In genomic region chr13:56703871-56704321, GRCm38 (mm10) we compare ENCODE assay signal across 8 mouse cellular contexts. TPM values are rescaled to one million over a fixed set of nuclear protein-coding genes. Genes with fewer than 3 reads are reported as not detected.
DNase-seq lines count a peak whose midpoint lies in the region; ATAC-seq and TF ChIP-seq lines count a peak whose summit lies in the region.

No protein-coding gene starts in this region.

- peaks cover 24% of the 10 kb centered on the region for H3K4me1 ChIP-seq in liver, adult 2 months (ENCODE audit: control insufficient read depth, insufficient read depth, low read length)
- peaks cover 51% of the 10 kb centered on the region for H3K4me1 ChIP-seq in forebrain, embryonic 15.5 days

- TF ChIP-seq POLR2A in liver, adult 2 months (IDR thresholded peaks at IDR 0.05; ENCODE audit: extremely low read depth, insufficient read depth, low read length): no peak

- DNase-seq in liver, adult 2 months (ENCODE audit: extremely low read depth, low read depth, low spot score): peak; percentile 83
- no peak for DNase-seq in liver
- peak; percentile 41 for DNase-seq in adrenal gland, postnatal 10 days
- peak; percentile 37 for DNase-seq in kidney, adult 9 months
- DNase-seq in ovary, postnatal 14 days (ENCODE audit: low spot score): no peak
- DNase-seq in testis, postnatal 14 days (ENCODE audit: low spot score): no peak

- no peaks in the 10 kb centered on the region for H3K36me3 ChIP-seq in liver, adult 2 months (ENCODE audit: control insufficient read depth, insufficient read depth, low read length)
- no peaks in the 10 kb centered on the region for H3K36me3 ChIP-seq in forebrain, embryonic 15.5 days

- peaks cover 20% of the 10 kb centered on the region; the same call in 1 of the 2 replicates for H3K79me2 ChIP-seq in liver, adult 2 months (ENCODE audit: control insufficient read depth, insufficient read depth, low read length)

- H3K27ac ChIP-seq in liver, adult 2 months (replicated peaks; ENCODE audit: insufficient read depth, low read depth, low read length): peak overlapping the region; percentile 69
- H3K27ac ChIP-seq in forebrain, embryonic 15.5 days (replicated peaks): peak overlapping the region; percentile 99

- peak overlapping the region; percentile 98 for H3K9ac ChIP-seq in liver, adult 2 months (ENCODE audit: low read depth, low read length)
- H3K9ac ChIP-seq in forebrain, embryonic 15.5 days (replicated peaks): peak overlapping the region; percentile 98

- WGBS in liver, adult 2 months: 2% methylated on average over 11 of the region's 11 CpGs
- WGBS in forebrain, embryonic 15.5 days: under 1% methylated on average over 11 of the region's 11 CpGs

- no peaks in the 10 kb centered on the region for H3K9me3 ChIP-seq in forebrain, embryonic 15.5 days

- peak overlapping the region; percentile 69 for H3K4me2 ChIP-seq in forebrain, embryonic 15.5 days (replicated peaks)

- peak; percentile 36; the same call in 1 of the 2 replicates for ATAC-seq in forebrain, embryonic 15.5 days (replicated peaks)
- peak; percentile 26 for ATAC-seq in megakaryocyte, adult 5-6 weeks (ENCODE audit: poor library complexity, severe bottlenecking)

- H3K27me3 ChIP-seq in liver, adult 2 months (ENCODE audit: control insufficient read depth, insufficient read depth, low read length): no peaks in the 10 kb centered on the region
- no peaks in the 10 kb centered on the region for H3K27me3 ChIP-seq in forebrain, embryonic 15.5 days

- TF ChIP-seq CTCF in liver, adult 2 months (IDR thresholded peaks at IDR 0.05; ENCODE audit: low read depth, low read length): no peak

- H3K4me3 ChIP-seq in liver, adult 2 months (ENCODE audit: insufficient read depth, low read depth, low read length): peak overlapping the region; percentile 79
- peak overlapping the region; percentile 93 for H3K4me3 ChIP-seq in forebrain, embryonic 15.5 days

RNA-seq across cellular contexts. Expression of gene Smad5, which starts 1.1 kb away (rescaled TPM):
- 13.1 and 15.2 TPM in 2 replicates for total RNA-seq in liver, adult 2 months (2014; rRNA removed)
- 8.9 and 10.0 TPM in 2 replicates for polyA plus RNA-seq in liver, adult 2 months (2012; rRNA removed)
- 10 to 100 TPM; 51.6 to 59.0 TPM for total RNA-seq in adrenal gland, postnatal 10 days (2021)
- polyA plus RNA-seq in forebrain, embryonic 15.5 days (2015; fragmentation: Nextera tagmentation; extraction: Ambion mirVana): 32.9 and 34.4 TPM in 2 replicates
- 26.9 and 28.1 TPM in 2 replicates for total RNA-seq in megakaryocyte, adult 5-6 weeks (2015)
- 14.1 and 16.7 TPM in 2 replicates for total RNA-seq in megakaryocyte, adult 5-6 weeks (2017)

RNA-seq across cellular contexts. Expression of gene Gm45623, which starts 49.7 kb away (rescaled TPM):
- total RNA-seq in liver, adult 2 months (2014; rRNA removed): not detected in 2 replicates
- polyA plus RNA-seq in liver, adult 2 months (2012; rRNA removed): not detected in 2 replicates
- total RNA-seq in adrenal gland, postnatal 10 days (2021): under 1 TPM in 1 of 2 experiments, not detected in 1; 0.24 TPM
- 0.74 and 0.98 TPM in 2 replicates for polyA plus RNA-seq in forebrain, embryonic 15.5 days (2015; fragmentation: Nextera tagmentation; extraction: Ambion mirVana)
- not detected in 2 replicates for total RNA-seq in megakaryocyte, adult 5-6 weeks (2015)
- not detected in 2 replicates for total RNA-seq in megakaryocyte, adult 5-6 weeks (2017)

Comparison
In these comparisons a context has a peak if more than half of its experiments do, and no peak if none do; other contexts are left out.
1. DNase-seq: peak in liver, adult 2 months (single experiment), adrenal gland, postnatal 10 days (single experiment) and kidney, adult 9 months (single experiment); none in liver (single experiment), ovary, postnatal 14 days (single experiment) and testis, postnatal 14 days (single experiment).